Mouse (Mus musculus) stomach, embryonic 16.5 days (tissue): ENCODE measurements around the gene Ldlr. TPM values are rescaled to one million over a fixed set of nuclear protein-coding genes. Genes with fewer than 3 reads are reported as not detected.
"Not testable (repeated sequence)": the region's sequence is repeated elsewhere in the genome, so short reads cannot be mapped to it uniquely, and the experiment has no call there.

Experiments used
- ATAC-seq: fragments of 200-750 bp; cut with Nextera tagmentation; 2 replicates; pipeline ENCODE4 v1.8.0; 2017; ENCODE audit warnings: moderate number of reproducible peaks, moderate TSS enrichment; ENCODE audit not compliant: insufficient read depth, low FRiP score
- H3K27ac ChIP-seq: fragments of 300-500 bp; sonication (generic); 2 replicates; pipeline ENCODE4 v1.5.1; 2014; ENCODE audit warnings: low read length
- H3K27me3 ChIP-seq: fragments of 300-500 bp; sonication (generic); 2 replicates; pipeline ENCODE4 v1.6.1; 2014; ENCODE audit warnings: low read length, control low read depth, mixed read lengths; ENCODE audit not compliant: control insufficient read depth, insufficient read depth
- H3K36me3 ChIP-seq: fragments of 300-500 bp; sonication (generic); 2 replicates; pipeline ENCODE4 v1.6.1; 2014; ENCODE audit warnings: low read length; ENCODE audit not compliant: control insufficient read depth, insufficient read depth
- H3K4me1 ChIP-seq: fragments of 300-500 bp; sonication (generic); 2 replicates; pipeline ENCODE4 v1.6.1; 2014; ENCODE audit warnings: low read length, control low read depth, mixed read lengths; ENCODE audit not compliant: control insufficient read depth, insufficient read depth
- H3K4me2 ChIP-seq: fragments of 300-500 bp; sonication (generic); 2 replicates; pipeline ENCODE4 v1.6.1; 2014; ENCODE audit warnings: low read depth, low read length, mixed read lengths
- H3K4me3 ChIP-seq: fragments of 300-500 bp; sonication (generic); replicated peaks from 2 replicates; pipeline ENCODE4 v1.5.1; 2014; ENCODE audit warnings: mild to moderate bottlenecking, low read length
- H3K9ac ChIP-seq: fragments of 300-500 bp; sonication (generic); 2 replicates; pipeline ENCODE4 v1.6.1; 2014; ENCODE audit warnings: low read length
- H3K9me3 ChIP-seq: fragments of 300-500 bp; sonication (generic); replicated peaks from 2 replicates; pipeline ENCODE4 v1.6.1; 2016; ENCODE audit warnings: low read length, control low read depth; ENCODE audit not compliant: control insufficient read depth
- WGBS: fragments of 180-500 bp; shearing (Covaris S2); extraction: QIAGEN DNeasy Blood & Tissue Kit; methylation state at CpG from one replicate; pipeline ENCODE4 v1.1.7; 2014; 5-methylcytosine and 5-hydroxymethylcytosine counted together
- polyA plus RNA-seq: library from polyadenylated mRNA; unstranded; fragments of >200 nt; fragmentation: Nextera tagmentation; extraction: Ambion mirVana; gene quantifications from 2 replicates; pipeline ENCODE4 v1.2.1, GENCODE M21; 2015

Ldlr gene
- polyA plus RNA-seq, 1 experiment from 2014 or later, result 62.2 TPM

DNA sequence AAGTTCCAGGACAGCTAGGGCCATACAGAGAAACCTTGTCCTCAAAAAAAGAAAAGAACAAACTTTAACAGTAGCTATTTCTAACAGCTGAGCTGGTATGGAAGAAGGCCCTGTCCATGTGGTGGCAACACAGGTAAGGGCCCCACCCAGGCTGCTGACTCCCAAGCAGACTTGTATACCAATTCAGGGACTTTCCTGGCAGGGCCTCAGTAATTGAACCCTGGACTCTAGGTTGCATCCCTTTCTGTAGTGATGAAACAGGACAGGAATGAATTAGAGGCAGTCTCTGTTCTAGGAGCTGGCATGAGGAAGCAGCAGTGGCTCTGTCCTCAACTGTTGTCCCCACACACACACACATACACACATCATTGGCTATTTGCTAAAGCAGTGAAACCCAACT is 29.2 kb upstream of the Ldlr start:
- Histone ChIP-seq H3K9ac (no peak overlapping the region), H3K4me2 (no peak overlapping the region), H3K27me3 (no peaks in the 10 kb centered on the region), H3K9me3 (no peaks in the 10 kb centered on the region), H3K4me1 (no peaks in the 10 kb centered on the region), H3K27ac (no peak overlapping the region), H3K4me3 (no peak overlapping the region), H3K36me3 (peaks cover 15% of the 10 kb centered on the region)
- no peak for ATAC-seq

DNA sequence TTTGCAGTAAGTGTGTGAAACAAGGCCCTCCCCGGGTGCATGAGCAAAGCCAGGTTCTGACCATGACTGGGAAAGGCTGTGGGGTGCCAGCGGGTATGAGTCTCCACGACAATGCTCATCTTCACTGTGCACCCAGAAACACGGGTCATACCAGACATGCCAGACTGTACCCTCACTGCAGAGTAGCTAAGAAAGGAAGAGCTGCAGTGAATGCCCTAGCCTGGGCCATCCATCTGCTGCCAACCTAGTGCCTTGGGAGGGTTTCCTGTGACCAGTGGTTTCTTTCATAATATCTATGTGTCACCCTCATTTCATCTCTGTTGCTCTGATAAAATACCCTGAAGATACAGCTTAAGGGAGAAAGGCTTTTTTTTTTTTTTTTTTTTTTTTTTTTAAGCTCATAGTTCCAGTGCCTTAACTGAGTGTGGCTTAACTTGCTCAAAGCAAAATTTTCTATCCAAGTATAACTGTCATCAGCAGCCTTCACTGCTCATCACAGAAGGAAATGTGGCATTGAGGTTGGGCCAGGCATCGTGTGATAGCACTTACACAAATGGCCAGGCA is 28.0 kb upstream of the Ldlr start:
- no peak overlapping the region for H3K9ac ChIP-seq
- H3K36me3 ChIP-seq, result peaks cover 19% of the 10 kb centered on the region
- no peak overlapping the region for H3K4me3 ChIP-seq
- H3K9me3 ChIP-seq, result no peaks in the 10 kb centered on the region
- 95% methylated on average over 5 of the region's 5 CpGs for WGBS
- no peak overlapping the region for H3K27ac ChIP-seq
- H3K4me2 ChIP-seq, result no peak overlapping the region
- no peak for ATAC-seq
- no peaks in the 10 kb centered on the region for H3K4me1 ChIP-seq
- no peaks in the 10 kb centered on the region for H3K27me3 ChIP-seq

DNA sequence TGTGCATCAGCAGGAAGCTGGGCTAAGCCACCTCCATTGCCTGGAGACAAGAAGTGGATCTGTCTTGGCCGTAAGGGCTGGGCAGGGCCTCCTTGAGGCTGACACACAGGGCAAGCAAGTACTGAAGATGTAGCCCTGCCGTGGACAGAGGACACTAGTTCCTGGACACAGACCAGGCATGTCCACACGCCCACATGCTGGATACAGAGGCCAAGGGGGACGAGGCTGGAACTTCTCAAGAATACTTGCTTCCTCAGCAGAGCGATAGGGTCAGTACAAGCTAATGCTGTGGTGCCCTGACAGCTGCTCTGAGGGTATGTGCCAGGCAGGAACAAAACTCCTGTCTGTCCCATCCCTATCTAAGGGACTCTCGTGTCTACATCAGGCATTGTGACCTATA is 26.2 kb upstream of the Ldlr start:
- Histone ChIP-seq H3K27me3 (no peaks in the 10 kb centered on the region), H3K9ac (no peak overlapping the region), H3K9me3 (no peaks in the 10 kb centered on the region), H3K4me1 (no peaks in the 10 kb centered on the region), H3K27ac (no peak overlapping the region), H3K4me3 (no peak overlapping the region), H3K4me2 (no peak overlapping the region), H3K36me3 (peaks cover 36% of the 10 kb centered on the region)
- 88% methylated on average over 6 of the region's 6 CpGs for WGBS
- ATAC-seq, result no peak

- not testable (repeated sequence) for H3K4me3 ChIP-seq, H3K4me2 ChIP-seq, ATAC-seq, H3K4me1 ChIP-seq, H3K9ac ChIP-seq, H3K9me3 ChIP-seq, H3K27me3 ChIP-seq, H3K27ac ChIP-seq
- 76% methylated on average over 6 of the region's 6 CpGs for WGBS
- H3K36me3 ChIP-seq, result peaks cover 39% of the 10 kb centered on the region
Observed at GRCm38 (mm10) chr9:21699280-21699679, 24.0 kb upstream of the Ldlr start.

DNA sequence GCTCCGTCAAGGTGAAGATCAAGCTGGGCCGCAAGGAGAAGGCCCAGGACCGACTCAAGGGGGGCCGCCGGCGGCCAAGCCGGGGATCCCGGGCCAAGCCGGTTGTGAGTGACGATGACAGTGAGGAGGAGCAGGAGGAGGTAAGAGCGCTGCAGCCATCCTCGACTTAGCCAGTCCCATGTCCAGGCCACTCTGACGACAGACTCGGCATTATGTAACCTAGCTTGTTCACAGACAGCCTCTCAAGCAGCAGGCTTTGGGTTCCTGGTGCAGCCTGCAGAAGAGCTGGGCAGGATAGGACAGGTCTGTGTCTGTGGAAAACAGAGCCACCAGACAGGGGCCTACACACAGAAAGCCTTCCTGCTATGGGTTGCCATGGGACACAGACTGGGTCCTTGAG is 22.2 kb upstream of the Ldlr start:
- no peak for ATAC-seq
- H3K4me2 ChIP-seq, result no peak overlapping the region
- H3K27ac ChIP-seq, result no peak overlapping the region
- 95% methylated on average over 14 of the region's 14 CpGs for WGBS
- no peaks in the 10 kb centered on the region for H3K27me3 ChIP-seq
- H3K9me3 ChIP-seq, result no peaks in the 10 kb centered on the region
- peaks cover 45% of the 10 kb centered on the region for H3K36me3 ChIP-seq
- no peaks in the 10 kb centered on the region for H3K4me1 ChIP-seq
- no peak overlapping the region for H3K9ac ChIP-seq
- H3K4me3 ChIP-seq, result no peak overlapping the region

- WGBS, result 92% methylated on average over 7 of the region's 7 CpGs
- Histone ChIP-seq H3K27me3 (no peaks in the 10 kb centered on the region), H3K9me3 (no peaks in the 10 kb centered on the region), H3K4me2 (no peak overlapping the region), H3K27ac (no peak overlapping the region), H3K36me3 (peaks cover 49% of the 10 kb centered on the region), H3K4me1 (no peaks in the 10 kb centered on the region), H3K4me3 (no peak overlapping the region), H3K9ac (no peak overlapping the region)
- ATAC-seq, result no peak
Observed at GRCm38 (mm10) chr9:21703494-21703893, 19.8 kb upstream of the Ldlr start.

DNA sequence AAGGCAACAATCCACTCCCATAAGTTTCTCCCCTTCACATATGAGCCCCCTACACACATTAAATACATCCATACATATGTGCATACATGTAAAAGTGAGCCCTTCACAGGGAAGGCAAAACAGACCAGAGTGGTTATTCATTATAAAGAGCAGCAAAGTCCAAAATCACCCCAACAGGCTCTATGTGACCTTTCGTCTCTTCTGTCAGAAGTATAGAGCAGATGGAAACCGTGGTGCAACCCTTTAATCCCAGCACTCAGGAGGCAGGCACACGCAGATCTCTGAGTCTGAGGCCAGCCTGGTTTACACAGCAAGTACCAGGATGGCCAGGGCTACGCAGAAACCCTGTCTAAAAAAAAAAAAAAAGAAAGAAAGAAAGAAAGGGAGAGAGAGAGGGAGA is 17.2 kb upstream of the Ldlr start:
- Histone ChIP-seq H3K4me1 (no peaks in the 10 kb centered on the region), H3K27me3 (no peaks in the 10 kb centered on the region), H3K9ac (no peak overlapping the region), H3K4me2 (no peak overlapping the region), H3K4me3 (no peak overlapping the region), H3K27ac (no peak overlapping the region), H3K9me3 (no peaks in the 10 kb centered on the region), H3K36me3 (peaks cover 38% of the 10 kb centered on the region; the same call in 1 of the 2 replicates)
- ATAC-seq, result no peak
- 81% methylated on average over 4 of the region's 4 CpGs for WGBS

DNA sequence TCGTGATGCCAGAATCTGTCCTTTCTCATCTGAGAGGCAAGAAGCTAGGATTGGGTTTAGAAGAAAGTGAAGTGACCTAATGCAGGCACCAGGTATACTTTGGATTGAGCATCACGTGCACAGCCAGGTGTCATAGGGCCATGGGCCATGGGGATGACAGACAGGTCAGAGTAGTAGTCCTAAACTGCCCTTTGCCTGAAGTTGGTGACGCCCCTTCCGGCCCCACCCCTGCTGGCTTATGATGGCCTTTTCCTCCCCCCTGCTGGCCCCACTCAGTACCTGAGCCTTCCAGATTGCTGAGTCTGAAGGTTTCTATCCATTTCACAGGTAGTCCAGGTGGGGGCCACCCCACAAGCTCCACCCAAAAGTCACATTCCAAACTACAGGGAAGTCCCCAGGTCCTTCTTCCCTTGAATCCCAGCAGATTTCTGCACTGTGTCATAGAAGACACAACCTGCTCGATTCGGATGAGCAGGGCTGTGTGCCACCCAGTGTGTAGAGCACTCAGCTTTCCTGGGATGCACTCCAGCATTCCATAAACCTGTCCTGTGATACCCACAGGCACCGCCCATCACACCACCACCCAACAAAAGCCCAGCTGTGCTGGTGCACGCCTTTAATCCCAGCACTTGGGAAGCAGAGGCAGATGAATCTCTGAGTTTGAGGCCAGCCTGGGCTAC is 16.6 kb upstream of the Ldlr start:
- no peaks in the 10 kb centered on the region for H3K9me3 ChIP-seq
- H3K4me3 ChIP-seq, result no peak overlapping the region
- no peak overlapping the region for H3K9ac ChIP-seq
- WGBS, result 86% methylated on average over 8 of the region's 8 CpGs
- ATAC-seq, result no peak; the same call in 1 of the 2 replicates
- no peak overlapping the region for H3K4me2 ChIP-seq
- H3K27me3 ChIP-seq, result no peaks in the 10 kb centered on the region
- peaks cover 31% of the 10 kb centered on the region; the same call in 1 of the 2 replicates for H3K36me3 ChIP-seq
- H3K4me1 ChIP-seq, result no peaks in the 10 kb centered on the region
- no peak overlapping the region for H3K27ac ChIP-seq

DNA sequence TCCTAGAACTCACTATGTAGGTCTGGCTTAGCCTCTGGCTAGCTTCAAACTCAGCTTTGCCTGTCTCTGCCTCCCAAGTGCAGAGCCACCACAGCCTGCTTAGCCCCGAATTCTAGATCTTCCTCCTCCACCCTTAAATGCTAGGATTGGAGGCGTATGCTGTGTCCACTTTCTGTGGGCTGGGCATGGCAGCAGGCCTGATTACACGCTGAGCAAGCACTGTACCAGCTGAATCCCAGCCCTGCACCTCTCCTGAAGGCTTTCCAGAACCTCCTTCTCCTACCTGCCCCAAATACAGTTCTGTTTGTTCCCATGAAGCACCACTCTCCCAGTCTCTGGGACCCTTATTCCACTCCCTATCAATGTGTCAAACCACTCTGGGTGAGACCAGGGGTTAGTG is 13.9 kb upstream of the Ldlr start:
- H3K4me3 ChIP-seq, result no peak overlapping the region
- H3K9me3 ChIP-seq, result no peaks in the 10 kb centered on the region
- H3K27ac ChIP-seq, result no peak overlapping the region
- H3K9ac ChIP-seq, result no peak overlapping the region
- H3K36me3 ChIP-seq, result 0 out of 2 replicates have a peak, but pooled peaks cover 11% of the 10 kb centered on the region
- H3K4me1 ChIP-seq, result no peaks in the 10 kb centered on the region
- no peak overlapping the region for H3K4me2 ChIP-seq
- H3K27me3 ChIP-seq, result no peaks in the 10 kb centered on the region
- WGBS, result 85% methylated on average over 3 of the region's 3 CpGs
- ATAC-seq, result no peak
